Mouse (Mus musculus) right cerebral cortex, postnatal 14 days (tissue): ENCODE results near the gene Ranbp9.
"Not testable (repeated sequence)": the region's sequence is repeated elsewhere in the genome, so short reads cannot be mapped to it uniquely, and the experiment has no call there.

Source experiments
- DNase-seq: peaks from one replicate; pipeline ENCODE4 v3.0.0; 2022

Ranbp9 gene

GRCm38 (mm10) chr13:43495645-43496044, 14.6 kb upstream of the Ranbp9 start:
- DNase-seq: no peak

- DNase-seq: no peak
These were observed 12.6 kb upstream of the Ranbp9 start for GRCm38 (mm10) chr13:43493725-43494124.

- no peak for DNase-seq
These were observed 12.0 kb upstream of the Ranbp9 start for GRCm38 (mm10) chr13:43493058-43493481.

- no peak for DNase-seq
These were observed 5.6 kb upstream of the Ranbp9 start for GRCm38 (mm10) chr13:43486501-43487213.

GRCm38 (mm10) chr13:43485278-43485976, 4.3 kb upstream of the Ranbp9 start:
- DNase-seq: no peak

GRCm38 (mm10) chr13:43482782-43483181, 1.7 kb upstream of the Ranbp9 start:
- no peak for DNase-seq

- DNase-seq: no peak
These were observed 770 bp upstream of the Ranbp9 start for GRCm38 (mm10) chr13:43481859-43482245.

GRCm38 (mm10) chr13:43480595-43480956, 506 bp downstream of the Ranbp9 start:
- no peak for DNase-seq

GRCm38 (mm10) chr13:43479767-43480571, 1.1 kb downstream of the Ranbp9 start:
- DNase-seq: peak; percentile 20

- no peak for DNase-seq
These were observed 1.9 kb downstream of the Ranbp9 start for GRCm38 (mm10) chr13:43479024-43479705.

GRCm38 (mm10) chr13:43478586-43478985, 2.5 kb downstream of the Ranbp9 start:
- DNase-seq: no peak

GRCm38 (mm10) chr13:43477098-43477697, 3.9 kb downstream of the Ranbp9 start:
- DNase-seq: no peak

GRCm38 (mm10) chr13:43476226-43476625, 4.9 kb downstream of the Ranbp9 start:
- no peak for DNase-seq

GRCm38 (mm10) chr13:43474722-43475121, 6.4 kb downstream of the Ranbp9 start:
- no peak for DNase-seq

- not testable (repeated sequence) for DNase-seq
These were observed 9.2 kb downstream of the Ranbp9 start for GRCm38 (mm10) chr13:43471861-43472260.

- DNase-seq: no peak
These were observed 11.5 kb downstream of the Ranbp9 start for GRCm38 (mm10) chr13:43469607-43470006.

GRCm38 (mm10) chr13:43464605-43465004, 16.5 kb downstream of the Ranbp9 start:
- DNase-seq: no peak

GRCm38 (mm10) chr13:43457161-43457560, 23.9 kb downstream of the Ranbp9 start:
- no peak for DNase-seq

- DNase-seq: no peak
These were observed 26.7 kb downstream of the Ranbp9 start for GRCm38 (mm10) chr13:43454431-43454830.

- no peak for DNase-seq
These were observed 28.1 kb downstream of the Ranbp9 start for GRCm38 (mm10) chr13:43452843-43453605.

- no peak for DNase-seq
These were observed 28.9 kb downstream of the Ranbp9 start for GRCm38 (mm10) chr13:43452177-43452576.

- DNase-seq: no peak
These were observed 30.4 kb downstream of the Ranbp9 start for GRCm38 (mm10) chr13:43450686-43451085.
